Mouse (Mus musculus) MEL (cell line): ENCODE measurements around the gene Gm49416.

ENCODE experiments used
- CTCF ChIP-seq, 3 experiments: IDR thresholded peaks in 2 of 3; conservative IDR thresholded peaks in 1 of 3; 2 replicates each; pipeline ENCODE4 v1.5.1; 2011 to 2012; ENCODE audit warnings: low read length in 3 of 3, low read depth in 2 of 3, mild to moderate bottlenecking in 2 of 3, improper control_type of control experiment in 1 of 3, inconsistent platforms in 1 of 3, mixed read lengths in 1 of 3, moderate library complexity in 1 of 3; ENCODE audit not compliant: control insufficient read depth in 1 of 3, insufficient read depth in 1 of 3, poor library complexity in 1 of 3, severe bottlenecking in 1 of 3
- EP300 ChIP-seq, 2 experiments: IDR thresholded peaks; 2 replicates each; pipeline ENCODE4 v1.6.1; 2011; ENCODE audit warnings: improper control_type of control experiment in 2 of 2, low read length in 2 of 2, low read depth in 1 of 2, mild to moderate bottlenecking in 1 of 2
- POLR2A ChIP-seq, 2 experiments: IDR thresholded peaks; 2 replicates each; pipeline ENCODE4 v1.6.1; 2011 to 2012; ENCODE audit warnings: low read length in 2 of 2, mild to moderate bottlenecking in 2 of 2, control low read depth in 1 of 2, improper control_type of control experiment in 1 of 2, low read depth in 1 of 2, moderate library complexity in 1 of 2; ENCODE audit not compliant: control insufficient read depth in 1 of 2, insufficient read depth in 1 of 2, poor library complexity in 1 of 2
- UBTF ChIP-seq: IDR thresholded peaks from 2 replicates; pipeline ENCODE4 v1.6.1; 2012; ENCODE audit warnings: low read depth, mild to moderate bottlenecking, inconsistent platforms, low read length, improper control_type of control experiment, moderate library complexity, borderline replicate concordance; ENCODE audit not compliant: insufficient read depth
- ZKSCAN1 ChIP-seq: IDR thresholded peaks from 2 replicates; pipeline ENCODE4 v1.6.1; 2012; ENCODE audit warnings: low read depth, mild to moderate bottlenecking, inconsistent platforms, low read length, improper control_type of control experiment, moderate library complexity

- TF ChIP-seq POLR2A (IDR thresholded peaks at IDR 0.05; ENCODE audit: control insufficient read depth in 1 of 2, insufficient read depth in 1 of 2, low read depth in 1 of 2, low read length in 2 of 2, poor library complexity in 1 of 2) (no peak), UBTF (no peak), EP300 (IDR thresholded peaks at IDR 0.05; ENCODE audit: low read depth in 1 of 2, low read length in 2 of 2) (no peak), ZKSCAN1 (no peak), CTCF (IDR thresholded peaks at IDR 0.05 in 2 of 3, conservative IDR thresholded peaks at IDR 0.05 in 1 of 3; ENCODE audit: control insufficient read depth in 1 of 3, insufficient read depth in 1 of 3, low read depth in 2 of 3, low read length in 3 of 3, poor library complexity in 1 of 3, severe bottlenecking in 1 of 3) (no peak)
Observed at GRCm38 (mm10) chr19:8911810-8912209, 23.1 kb downstream of the Gm49416 start.
